Mouse (Mus musculus) C2C12 (cell line): ENCODE results near the gene Naxe. TPM values are rescaled to one million over a fixed set of nuclear protein-coding genes. Genes with fewer than 3 reads are reported as not detected.
A peak's percentile ranks its signal among the peaks of the same experiment; 100 is the strongest.

Source experiments
- H3K27me3 ChIP-seq: one replicate; pipeline ENCODE4 v1.6.1; 2011; ENCODE audit not compliant: control insufficient read depth, insufficient read depth, insufficient read length
- H3K36me3 ChIP-seq: one replicate; pipeline ENCODE4 v1.6.1; 2011; ENCODE audit not compliant: control insufficient read depth, insufficient read depth
- H3K4me3 ChIP-seq: one replicate; pipeline ENCODE4 v1.5.1; 2011; ENCODE audit warnings: mild to moderate bottlenecking, control low read depth; ENCODE audit not compliant: poor library complexity, insufficient read depth, severe bottlenecking
- H3K79me2 ChIP-seq: one replicate; pipeline ENCODE4 v1.6.1; 2011; ENCODE audit not compliant: control insufficient read depth, insufficient read depth
- H3K79me3 ChIP-seq: one replicate; pipeline ENCODE4 v1.6.1; 2011; ENCODE audit warnings: low read depth, control low read depth
- H3ac ChIP-seq: one replicate; pipeline ENCODE3; 2011; ENCODE audit warnings: low read depth; ENCODE audit not compliant: control insufficient read depth, insufficient read length
- CEBPB ChIP-seq: IDR thresholded peaks from one replicate; pipeline ENCODE4 v1.6.1; 2011; ENCODE audit warnings: low read depth, mild to moderate bottlenecking, control low read depth, moderate library complexity
- CTCF ChIP-seq: IDR thresholded peaks from one replicate; pipeline ENCODE4 v1.5.1; 2011; ENCODE audit not compliant: control insufficient read depth, insufficient read depth, insufficient read length
- FOSL1 ChIP-seq: IDR thresholded peaks from one replicate; pipeline ENCODE4 v1.8.0; 2011; ENCODE audit warnings: mild to moderate bottlenecking, low read length; ENCODE audit not compliant: poor library complexity, insufficient read depth, severe bottlenecking
- MAX ChIP-seq: IDR thresholded peaks from one replicate; pipeline ENCODE4 v1.6.1; 2011; ENCODE audit warnings: mild to moderate bottlenecking, control low read depth
- MYOD1 ChIP-seq: IDR thresholded peaks from one replicate; pipeline ENCODE4 v1.6.1; 2011; ENCODE audit warnings: low read depth; ENCODE audit not compliant: control insufficient read depth, insufficient read length
- MYOG ChIP-seq: IDR thresholded peaks from one replicate; pipeline ENCODE4 v1.6.1; 2011; ENCODE audit not compliant: control insufficient read depth, insufficient read length; ENCODE audit errors: extremely low read depth
- USF1 ChIP-seq: IDR thresholded peaks from one replicate; pipeline ENCODE4 v1.6.1; 2011; ENCODE audit warnings: low read depth, mild to moderate bottlenecking, control low read depth, moderate library complexity
- long read RNA-seq, 2 experiments: library from polyadenylated mRNA; unstranded; transcript quantifications; one replicate each; pipeline ENCODE4 v2.0.0; 2019 to 2020
- polyA plus RNA-seq: library from polyadenylated mRNA; unstranded; fragments of >200 nt; fragmentation: generic; extraction: Trizol; gene quantifications from one replicate; pipeline ENCODE4 v1.2.1, GENCODE M21; 2012; ENCODE audit warnings: missing spikeins

The Naxe gene
- polyA plus RNA-seq, result 93.6 TPM
- long read RNA-seq, experiment 1, transcript Naxe-201 (6 exons, 908 nt), result major isoform, 148 of 181 reads
- long read RNA-seq, experiment 1, partial matches to known transcripts, result 17 of 181 reads
- long read RNA-seq, experiment 1, other reads (novel, unspliced or antisense), result 16 of 181 reads
- long read RNA-seq, experiment 2, transcript Naxe-201 (6 exons, 908 nt), result major isoform, 22 of 33 reads
- long read RNA-seq, experiment 2, partial matches to known transcripts, result 6 of 33 reads
- long read RNA-seq, experiment 2, other reads (novel, unspliced or antisense), result 5 of 33 reads

DNA sequence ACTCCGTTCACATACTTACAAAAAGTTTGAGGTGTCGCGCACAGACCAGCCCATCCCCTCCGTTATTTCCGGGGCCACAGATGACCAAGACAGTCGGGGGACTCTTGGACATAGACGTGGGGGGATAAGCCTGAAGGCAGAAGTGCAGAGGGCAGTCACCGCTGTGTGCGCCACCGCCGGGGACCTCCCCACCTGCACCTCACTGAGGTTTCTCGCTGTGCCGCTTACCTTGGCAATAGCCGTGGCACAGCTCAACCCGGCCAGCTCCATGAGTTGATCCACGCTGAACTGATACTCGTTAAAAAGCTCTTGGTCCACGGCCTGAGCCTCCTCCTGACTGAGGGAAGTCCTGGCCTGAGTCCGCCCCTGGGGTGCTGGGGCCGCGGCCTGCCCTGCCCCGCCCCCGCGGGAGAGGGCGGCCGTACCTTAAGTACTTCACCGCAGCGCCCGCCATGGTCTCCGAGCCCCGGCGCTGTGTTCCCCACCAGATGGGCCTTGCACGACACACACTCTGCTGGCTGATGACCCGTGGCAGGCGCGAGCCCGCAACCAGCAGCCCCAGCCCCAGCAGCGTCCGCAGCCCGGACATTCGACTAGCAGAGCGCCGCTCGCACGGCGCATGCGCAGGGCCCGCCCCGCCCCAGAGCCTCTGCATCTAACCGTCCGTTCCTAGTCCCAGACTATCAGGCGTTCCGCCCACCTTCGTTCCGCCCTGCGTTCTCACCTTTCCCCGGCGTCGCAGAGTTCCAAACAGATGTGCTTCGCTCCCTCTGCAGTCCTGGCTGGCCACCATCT is at the start of gene Naxe:
Gene Naxe (minus strand): TSS at position 594 of the 795 bp plus-strand sequence.
- Histone ChIP-seq H3K4me3 (peak within 1 kb of the TSS; percentile 43), H3K79me2 (peaks cover 7% of the 10 kb centered on the region), H3K79me3 (peaks cover 4% of the 10 kb centered on the region), H3K36me3 (peaks cover 34% of the 10 kb centered on the region), H3K27me3 (no peaks in the 10 kb centered on the region), H3ac (peak within 1 kb of the TSS; percentile 86)
- TF ChIP-seq MAX (peak; percentile 92), MYOG (no peak), FOSL1 (no peak), CTCF (no peak), CEBPB (no peak), USF1 (no peak)

DNA sequence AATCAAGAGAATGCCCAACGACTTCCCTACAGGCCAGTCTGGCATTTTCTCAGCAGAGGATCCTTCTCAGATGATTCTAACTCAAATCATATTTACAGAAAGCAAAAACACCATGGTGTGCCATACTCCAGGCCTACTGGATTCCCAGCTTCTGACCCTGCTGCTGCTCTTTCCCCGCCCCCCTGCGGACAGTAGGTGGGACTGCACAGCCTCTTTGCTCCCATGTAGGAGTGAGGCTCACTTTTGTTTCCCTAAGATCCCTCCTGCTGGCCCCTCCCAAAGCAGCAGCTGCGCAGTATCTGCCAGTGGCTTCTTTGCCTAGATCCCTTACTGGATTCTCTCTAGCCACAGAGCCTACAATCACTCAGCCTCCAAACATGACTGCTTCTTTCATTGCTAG is 47.8 kb upstream of the Naxe start:
- Histone ChIP-seq H3K79me3 (no peaks in the 10 kb centered on the region), H3K36me3 (peaks cover 79% of the 10 kb centered on the region), H3K79me2 (no peaks in the 10 kb centered on the region), H3K27me3 (no peaks in the 10 kb centered on the region), H3ac (no peak overlapping the region), H3K4me3 (no peak overlapping the region)
- TF ChIP-seq FOSL1 (no peak), MYOG (no peak), MYOD1 (no peak), MAX (no peak), CTCF (no peak), USF1 (no peak), CEBPB (no peak)

DNA sequence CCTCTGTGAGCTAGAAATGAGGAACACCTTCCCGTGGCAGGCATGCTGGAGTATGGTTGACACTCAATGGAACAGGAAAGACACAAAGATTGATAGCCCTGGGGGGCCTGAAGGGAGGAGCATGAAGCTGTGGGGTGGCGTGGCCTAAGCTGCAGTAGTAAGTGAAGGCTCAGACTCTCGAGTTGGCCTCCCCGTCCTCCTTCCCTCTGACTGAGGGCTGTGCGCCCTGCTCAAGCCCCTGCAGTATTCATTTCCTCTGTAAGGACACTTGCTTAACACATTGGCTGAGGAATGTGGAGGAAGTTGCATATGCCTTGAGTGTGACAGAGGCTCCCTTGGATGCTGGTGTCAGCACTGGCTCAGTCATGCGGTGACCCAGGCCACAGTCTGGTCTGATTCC is 44.3 kb upstream of the Naxe start:
- Histone ChIP-seq H3K79me3 (no peaks in the 10 kb centered on the region), H3K27me3 (no peaks in the 10 kb centered on the region), H3ac (no peak overlapping the region), H3K36me3 (peaks cover 74% of the 10 kb centered on the region), H3K4me3 (no peak overlapping the region), H3K79me2 (no peaks in the 10 kb centered on the region)
- TF ChIP-seq MAX (no peak), CEBPB (no peak), FOSL1 (no peak), USF1 (no peak), MYOD1 (no peak), CTCF (no peak), MYOG (no peak)

DNA sequence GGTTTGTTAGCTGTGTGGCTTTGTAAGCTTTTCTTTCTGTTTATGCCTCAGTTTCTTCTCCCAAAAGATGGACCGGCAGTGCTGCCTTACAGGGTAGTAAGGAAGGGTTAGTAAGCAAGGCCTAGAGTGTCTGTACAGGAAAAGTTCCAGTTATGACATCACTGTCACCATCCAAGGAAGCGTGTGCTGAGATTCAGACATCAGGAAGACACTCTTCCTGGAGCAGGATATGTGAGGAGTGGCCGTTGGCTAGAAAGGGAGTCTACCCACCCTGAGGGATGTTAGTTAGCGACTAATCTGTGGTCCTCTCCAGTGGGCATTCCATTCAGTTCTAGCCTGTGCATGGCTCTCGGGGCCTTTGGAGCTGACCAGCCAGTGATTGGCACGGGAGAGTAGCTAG is 43.9 kb upstream of the Naxe start:
- Histone ChIP-seq H3K27me3 (no peaks in the 10 kb centered on the region), H3ac (no peak overlapping the region), H3K79me2 (no peaks in the 10 kb centered on the region), H3K79me3 (no peaks in the 10 kb centered on the region), H3K36me3 (peaks cover 73% of the 10 kb centered on the region), H3K4me3 (no peak overlapping the region)
- TF ChIP-seq MYOG, result no peak
- TF ChIP-seq USF1, result no peak
- TF ChIP-seq MAX, result no peak
- TF ChIP-seq CTCF, result no peak
- no peak for TF ChIP-seq CEBPB
- no peak for TF ChIP-seq FOSL1
- TF ChIP-seq MYOD1, result no peak

DNA sequence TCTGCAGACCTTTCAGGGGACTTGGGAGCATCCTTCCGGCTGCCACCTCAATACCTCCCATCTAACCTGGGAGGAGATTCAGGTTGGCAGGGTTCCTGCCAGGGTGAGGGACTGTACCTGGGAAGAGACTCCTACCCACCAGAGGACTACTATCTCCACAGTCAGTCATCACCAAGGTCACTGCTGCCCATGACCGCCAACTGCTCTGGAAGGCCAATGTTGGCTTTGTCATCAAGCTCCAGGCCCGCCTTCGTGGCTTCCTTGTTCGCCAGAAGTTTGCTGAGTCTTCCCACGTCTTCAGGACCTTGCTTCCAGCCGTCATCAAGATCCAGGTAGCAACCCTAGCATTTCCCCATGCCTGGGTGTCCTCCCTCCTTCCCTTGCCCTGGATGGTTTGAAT is 43.4 kb upstream of the Naxe start:
- H3K36me3 ChIP-seq, result peaks cover 76% of the 10 kb centered on the region
- H3K79me2 ChIP-seq, result no peaks in the 10 kb centered on the region
- no peaks in the 10 kb centered on the region for H3K27me3 ChIP-seq
- TF ChIP-seq FOSL1 (no peak), USF1 (no peak), CTCF (no peak), MYOG (no peak), MAX (no peak), MYOD1 (no peak), CEBPB (no peak)
- no peak overlapping the region for H3ac ChIP-seq
- H3K4me3 ChIP-seq, result no peak overlapping the region
- no peaks in the 10 kb centered on the region for H3K79me3 ChIP-seq
